Mouse (Mus musculus) myocyte (in vitro differentiated cells): ENCODE data around the gene Mapk8ip2.

Experiments
- CEBPB ChIP-seq: IDR thresholded peaks from 2 replicates; pipeline ENCODE4 v1.6.1; 2011; ENCODE audit warnings: mild to moderate bottlenecking, moderate library complexity; ENCODE audit not compliant: poor library complexity, insufficient read depth, severe bottlenecking
- E2F4 ChIP-seq: IDR thresholded peaks from one replicate; pipeline ENCODE4 v1.6.1; 2011; ENCODE audit warnings: mild to moderate bottlenecking, control low read depth, moderate library complexity; ENCODE audit not compliant: insufficient read depth
- MAX ChIP-seq: IDR thresholded peaks from one replicate; pipeline ENCODE4 v1.6.1; 2011; ENCODE audit warnings: low read depth, mild to moderate bottlenecking, control low read depth
- MYOD1 ChIP-seq, 3 experiments: IDR thresholded peaks; one replicate each; pipeline ENCODE4 v1.6.1; 2011; ENCODE audit warnings: control low read depth in 2 of 3, low read depth in 2 of 3, mild to moderate bottlenecking in 2 of 3, moderate library complexity in 1 of 3; ENCODE audit not compliant: insufficient read length in 2 of 3, control insufficient read depth in 1 of 3
- MYOG ChIP-seq, 3 experiments: IDR thresholded peaks; one replicate each; pipeline ENCODE4 v1.6.1; 2011; ENCODE audit warnings: control low read depth in 2 of 3, low read depth in 2 of 3, mild to moderate bottlenecking in 2 of 3; ENCODE audit not compliant: insufficient read length in 2 of 3, control insufficient read depth in 1 of 3, insufficient read depth in 1 of 3
- POLR2A ChIP-seq: IDR thresholded peaks from one replicate; pipeline ENCODE4 v1.6.1; 2011; ENCODE audit warnings: low read depth, mild to moderate bottlenecking, control low read depth, moderate library complexity; ENCODE audit not compliant: insufficient read length
- POLR2AphosphoS2 ChIP-seq: IDR thresholded peaks from one replicate; pipeline ENCODE4 v1.6.1; 2011; ENCODE audit warnings: low read depth, control low read depth; ENCODE audit not compliant: insufficient read length
- REST ChIP-seq: IDR thresholded peaks from one replicate; pipeline ENCODE4 v1.6.1; 2011; ENCODE audit warnings: mild to moderate bottlenecking, control low read depth, moderate library complexity; ENCODE audit not compliant: insufficient read depth, insufficient read length
- SRF ChIP-seq: IDR thresholded peaks from one replicate; pipeline ENCODE4 v1.6.1; 2011; ENCODE audit warnings: low read depth; ENCODE audit not compliant: control insufficient read depth, insufficient read length
- TCF12 ChIP-seq: IDR thresholded peaks from one replicate; pipeline ENCODE4 v1.6.1; 2011; ENCODE audit warnings: mild to moderate bottlenecking, control low read depth; ENCODE audit not compliant: poor library complexity, insufficient read depth, severe bottlenecking
- USF1 ChIP-seq: IDR thresholded peaks from one replicate; pipeline ENCODE4 v1.6.1; 2011; ENCODE audit warnings: low read depth, mild to moderate bottlenecking, control low read depth, moderate library complexity

- no peak for TF ChIP-seq POLR2A
- no peak for TF ChIP-seq E2F4
- no peak for TF ChIP-seq MAX
- TF ChIP-seq USF1: no peak
- no peak for TF ChIP-seq POLR2AphosphoS2
- TF ChIP-seq TCF12: no peak
- TF ChIP-seq MYOG (IDR thresholded peaks at IDR 0.05; ENCODE audit: control insufficient read depth in 1 of 3, insufficient read depth in 1 of 3, insufficient read length in 2 of 3, low read depth in 2 of 3): no peak
- no peak for TF ChIP-seq REST
- TF ChIP-seq MYOD1 (IDR thresholded peaks at IDR 0.05; ENCODE audit: control insufficient read depth in 1 of 3, insufficient read length in 2 of 3, low read depth in 2 of 3): no peak
- TF ChIP-seq CEBPB: no peak
- TF ChIP-seq SRF: no peak
Observed at GRCm38 (mm10) chr15:89477806-89478205, 24.1 kb downstream of the Mapk8ip2 start.
